Mouse (Mus musculus): ENCODE results near the gene Gm20388.

DNA sequence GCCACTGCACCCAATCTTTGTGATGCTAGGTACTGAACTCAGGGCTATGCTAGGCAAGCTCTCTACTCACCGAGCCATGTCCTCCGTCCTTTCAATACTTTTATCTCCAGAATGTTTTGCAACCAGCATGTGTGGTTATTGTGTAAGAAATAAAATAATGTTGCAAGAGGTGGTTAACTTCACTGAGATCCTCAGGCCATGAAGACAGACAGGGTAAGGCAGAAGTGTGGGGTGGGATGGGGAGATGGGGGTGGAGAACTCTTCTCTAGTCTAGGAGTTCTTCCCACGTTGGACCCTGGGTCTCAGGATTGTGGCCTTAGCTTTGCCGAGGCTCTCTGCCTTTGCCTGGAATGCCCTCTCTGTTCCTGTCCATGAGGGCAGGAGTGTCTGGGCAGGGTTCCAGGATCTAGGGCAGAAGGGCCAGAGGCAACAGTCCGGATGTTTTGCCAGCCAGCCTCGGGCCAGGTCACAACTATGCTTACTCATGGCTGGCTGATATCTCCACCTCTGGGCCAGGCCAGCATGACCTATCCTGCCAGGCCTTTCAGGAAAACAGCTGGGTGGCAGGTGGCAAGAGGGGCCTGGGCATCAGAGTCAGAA lies 1785.0 kb downstream of the Gm20388 start:
- TF ChIP-seq POLR2A (IDR thresholded peaks at IDR 0.05; ENCODE audit: insufficient read depth, low read length) (no peak), CTCF (IDR thresholded peaks at IDR 0.05; ENCODE audit: low read depth, low read length) (no peak), EP300 (IDR thresholded peaks at IDR 0.05; ENCODE audit: insufficient read depth, low read depth, low read length) (no peak)

All from ES-Bruce4 (cell line).